Mouse (Mus musculus): ENCODE measurements at regions not wholly inside any gene's neighbourhood (a gene's known extent, or its start where the extent isn't known, plus 50 kb on each side); places are given as distances from the start of the nearest gene placed in this dataset.
A peak's percentile ranks its signal among the peaks of the same experiment; 100 is the strongest.

GRCm38 (mm10) chr14:90488301-90488700, 2017.1 kb upstream of the Pcdh20 start:
- no peak for DNase-seq

- no peak for DNase-seq
Observed at GRCm38 (mm10) chr14:90447971-90448370, 1976.8 kb upstream of the Pcdh20 start.

GRCm38 (mm10) chr14:90432874-90433543, 1961.8 kb upstream of the Pcdh20 start:
- DNase-seq: peak; percentile 68 to 72

- DNase-seq: no peak
Observed at GRCm38 (mm10) chr14:90412707-90413106, 1941.5 kb upstream of the Pcdh20 start.

- no peak for DNase-seq
Observed at GRCm38 (mm10) chr14:90406350-90406749, 1935.2 kb upstream of the Pcdh20 start.

GRCm38 (mm10) chr14:90405476-90405875, 1934.3 kb upstream of the Pcdh20 start:
- no peak for DNase-seq

- DNase-seq: no peak
Observed at GRCm38 (mm10) chr14:90367256-90367936, 1896.2 kb upstream of the Pcdh20 start.

- DNase-seq: no peak
Observed at GRCm38 (mm10) chr14:90334541-90334940, 1863.3 kb upstream of the Pcdh20 start.

GRCm38 (mm10) chr14:90295456-90295855, 1824.3 kb upstream of the Pcdh20 start:
- peak; percentile 8 to 12 for DNase-seq

GRCm38 (mm10) chr14:90246042-90246441, 1774.8 kb upstream of the Pcdh20 start:
- no peak for DNase-seq

GRCm38 (mm10) chr14:90232661-90233060, 1761.5 kb upstream of the Pcdh20 start:
- no peak for DNase-seq

- DNase-seq: no peak
Observed at GRCm38 (mm10) chr14:90200294-90200693, 1729.1 kb upstream of the Pcdh20 start.

- DNase-seq: no peak
Observed at GRCm38 (mm10) chr14:90197791-90198190, 1726.6 kb upstream of the Pcdh20 start.

- DNase-seq: no peak
Observed at GRCm38 (mm10) chr14:90172729-90173128, 1701.5 kb upstream of the Pcdh20 start.

All from kidney, postnatal 4 days (tissue).